Mouse (Mus musculus) testis, postnatal 10 days (tissue): ENCODE results near the gene Dlgap4.

Source experiments
- DNase-seq: peaks from one replicate; pipeline ENCODE4 v3.0.0; 2021; ENCODE audit warnings: low spot score

The Dlgap4 gene

DNA sequence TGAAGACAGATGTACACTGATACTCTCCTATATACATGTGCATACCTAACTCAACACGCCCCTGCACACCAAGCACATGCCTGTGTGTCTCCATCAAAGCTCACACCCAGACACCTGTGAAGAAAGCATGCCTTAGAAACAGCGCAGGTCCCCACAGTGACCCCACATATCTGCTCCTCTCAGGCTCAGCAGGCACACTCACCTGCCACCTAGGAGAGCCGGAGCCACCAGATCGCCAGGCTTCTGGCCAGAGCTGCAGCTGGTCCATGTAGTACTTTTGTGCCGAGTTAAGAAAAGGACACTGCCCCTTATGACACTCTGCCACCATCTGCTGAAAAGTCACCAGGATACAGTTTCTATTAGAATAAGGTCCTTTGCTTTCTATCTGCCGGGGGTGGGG, 103.2 kb downstream of the Dlgap4 start:
- no peak for DNase-seq

DNA sequence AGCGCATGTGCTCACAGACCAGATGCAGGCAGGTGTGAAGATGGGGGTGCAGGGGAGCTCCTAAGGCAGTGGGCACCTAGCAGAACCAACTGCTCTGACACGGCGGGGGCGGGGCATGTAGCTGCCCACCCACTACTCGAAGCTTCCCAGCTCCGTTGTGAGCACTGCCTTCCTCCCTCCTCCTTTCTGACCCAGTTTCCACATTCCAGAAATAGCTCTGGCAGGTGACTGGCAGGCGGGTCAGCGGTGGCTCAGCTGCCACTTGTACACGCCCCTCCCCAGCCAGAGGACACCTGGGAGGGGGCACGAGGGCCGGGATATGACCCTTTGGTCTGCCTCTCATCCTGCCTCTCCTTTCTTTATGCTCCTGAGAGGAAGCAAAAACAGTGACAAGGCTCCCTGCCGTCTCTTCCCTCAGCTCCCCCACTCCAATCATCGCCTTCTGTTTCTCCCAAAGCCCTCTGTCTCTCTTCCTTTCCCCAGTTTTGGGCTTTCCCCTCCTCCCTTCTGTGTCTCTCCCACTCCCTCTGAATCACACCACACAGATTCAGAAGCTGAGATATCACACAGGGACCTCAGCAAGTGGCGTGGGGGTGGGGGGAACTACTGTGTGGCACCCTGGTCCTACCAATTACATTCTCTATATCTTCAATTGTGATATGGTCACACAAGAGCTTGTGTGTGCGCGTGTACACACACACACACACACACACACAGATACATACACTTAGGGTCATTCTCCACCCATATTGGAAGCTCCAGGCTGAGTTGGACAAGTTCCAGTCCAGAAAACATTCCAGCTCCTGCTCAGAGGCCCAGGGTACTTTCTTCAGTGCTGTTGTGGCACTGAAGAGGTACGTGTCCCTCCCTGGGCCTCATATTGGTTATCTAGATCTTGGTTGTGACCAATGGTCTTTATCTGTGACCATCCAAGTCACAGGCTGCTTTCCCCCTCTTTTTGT, 104.1 kb downstream of the Dlgap4 start:
- DNase-seq = no peak

DNA sequence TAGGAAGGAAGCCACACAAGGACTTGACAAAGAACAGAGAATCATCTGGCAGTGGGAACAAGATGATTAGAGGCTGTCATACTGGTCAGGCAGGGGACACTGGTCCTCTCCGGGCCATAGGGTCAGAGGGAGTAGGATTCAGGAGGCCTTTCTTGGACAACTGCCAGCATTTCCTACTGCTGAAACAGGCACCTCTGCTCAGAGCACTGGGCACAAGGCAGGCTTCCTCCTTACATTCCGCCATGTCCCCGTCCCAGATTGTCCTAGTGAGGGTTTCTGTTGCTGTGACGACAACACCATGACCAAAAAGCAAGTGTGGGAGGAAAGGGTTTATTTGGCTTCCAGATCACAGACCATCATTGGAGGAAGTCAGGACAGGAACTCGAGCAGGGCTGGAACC, 105.3 kb downstream of the Dlgap4 start:
- DNase-seq = no peak

DNA sequence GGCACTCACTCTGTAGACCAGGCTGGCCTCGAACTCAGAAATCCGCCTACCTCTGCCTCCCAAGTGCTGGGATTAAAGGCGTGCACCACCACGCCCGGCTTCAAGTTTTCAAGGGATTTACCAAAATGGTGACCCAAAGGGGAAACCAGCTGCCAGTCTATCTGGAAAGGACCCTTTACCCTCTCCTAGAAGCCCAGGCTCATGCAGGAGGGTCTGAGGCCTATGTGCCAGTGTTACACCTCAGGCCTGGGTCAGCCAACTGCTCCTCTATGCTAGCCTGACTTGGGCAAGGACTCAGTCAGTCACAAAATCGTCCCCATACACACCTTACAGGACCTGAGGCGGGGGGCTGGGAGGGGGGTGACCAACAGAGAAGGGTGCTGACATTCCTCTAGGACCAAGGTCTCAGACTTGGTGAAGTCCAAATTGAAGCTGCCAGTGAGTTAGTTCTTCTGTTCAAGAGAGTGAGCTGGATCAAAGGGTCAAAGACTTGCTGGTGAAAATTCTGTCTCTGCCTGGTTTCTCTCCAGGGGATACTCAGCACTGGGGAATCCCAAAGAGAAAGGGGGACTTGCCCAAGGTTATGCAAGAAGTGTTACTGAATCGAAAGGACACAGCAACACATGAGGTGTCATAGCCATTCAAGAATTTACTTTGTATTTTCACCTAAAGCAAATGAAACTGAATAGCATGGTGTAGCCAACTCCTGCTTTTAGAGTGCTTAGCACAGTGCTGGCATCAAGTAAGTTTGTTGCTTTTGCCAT, 106.2 kb downstream of the Dlgap4 start:
- no peak for DNase-seq

DNA sequence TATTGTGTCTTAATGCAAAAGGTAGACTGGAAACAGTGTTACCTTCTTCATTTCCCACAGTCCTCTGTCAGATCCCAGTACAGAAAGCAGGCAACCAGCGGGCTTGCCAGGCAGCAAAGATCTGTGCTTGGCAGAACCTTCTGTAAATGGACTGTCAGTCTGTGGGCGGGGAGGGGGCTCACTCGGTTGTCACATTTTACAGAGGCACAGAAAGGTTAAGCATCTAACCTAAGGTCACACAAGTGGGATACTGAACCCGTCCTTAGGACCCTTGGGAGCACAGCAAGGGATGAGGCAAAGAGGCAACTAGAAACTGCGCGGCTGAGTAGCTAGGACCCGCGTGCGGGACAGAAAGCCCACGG, 106.8 kb downstream of the Dlgap4 start:
- DNase-seq = peak; percentile 66

DNA sequence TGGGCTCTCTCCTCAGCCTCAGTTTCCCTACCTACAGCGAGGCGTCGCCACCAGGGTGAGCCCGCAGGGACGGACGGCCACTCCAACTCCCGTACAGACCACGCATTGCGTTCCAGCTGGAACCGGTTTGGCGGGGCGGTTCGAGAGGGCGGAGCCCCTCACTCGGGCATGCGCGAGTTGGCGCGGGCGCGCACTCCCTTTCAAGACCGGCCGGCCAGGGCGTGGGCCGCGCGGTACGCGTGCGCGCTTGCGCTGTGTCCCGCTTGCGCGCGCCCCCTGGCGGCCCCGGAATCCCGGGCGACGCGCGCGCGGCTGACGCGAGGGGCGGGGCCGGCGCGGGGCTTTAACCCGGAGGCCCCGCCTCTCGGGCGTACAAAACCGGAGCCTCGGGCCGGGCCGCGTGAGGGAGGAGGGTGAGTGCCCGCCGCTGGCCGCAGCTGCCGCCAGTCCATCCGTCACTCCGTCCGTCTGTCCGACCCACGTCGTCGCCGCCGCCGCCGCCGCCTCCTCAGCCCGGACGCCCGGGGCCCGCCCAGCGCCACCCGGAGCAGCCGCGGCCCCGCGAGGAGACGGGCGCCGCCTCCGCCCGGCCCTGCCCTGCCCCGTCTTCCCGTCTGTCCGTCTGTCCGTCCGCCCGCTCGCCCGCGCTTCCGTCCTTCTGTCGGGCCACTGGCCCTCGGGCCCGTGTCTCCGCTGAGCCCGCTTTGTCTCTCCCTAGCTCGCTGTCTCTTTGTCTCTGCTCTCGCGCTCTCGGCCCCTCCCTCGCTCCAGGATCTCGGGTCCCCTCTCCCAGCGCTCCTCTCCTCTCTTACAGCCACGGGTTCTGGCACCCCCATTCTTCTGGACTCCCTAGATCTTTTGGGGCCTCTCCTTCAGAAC, 107.4 kb downstream of the Dlgap4 start:
- peak; percentile 98 for DNase-seq

DNA sequence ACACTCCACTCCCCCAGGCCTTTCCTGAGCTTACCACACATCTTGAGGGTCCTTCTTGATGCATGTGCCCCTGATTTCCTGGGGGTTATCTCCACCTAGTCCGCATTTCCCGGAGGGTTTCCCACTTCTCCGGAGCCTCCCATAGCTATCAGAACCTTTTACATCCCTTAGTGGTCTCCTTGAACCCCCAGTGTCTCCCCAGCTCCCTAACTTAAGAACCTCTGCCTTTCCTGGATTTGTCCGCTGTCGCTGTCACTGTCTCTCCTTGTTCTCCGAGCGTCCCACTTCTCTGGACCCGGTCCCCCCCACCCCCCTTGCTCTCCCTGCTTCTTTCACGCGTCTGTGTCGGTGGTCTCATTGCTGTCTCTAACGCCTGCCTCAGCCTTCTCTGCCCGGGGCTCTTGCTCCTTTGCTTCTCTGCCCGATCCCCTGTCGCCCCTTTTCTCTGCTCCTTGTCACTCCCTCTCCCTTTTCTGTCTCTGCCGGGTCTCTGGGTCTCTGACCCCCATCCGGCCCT, 108.1 kb downstream of the Dlgap4 start:
- DNase-seq = no peak

DNA sequence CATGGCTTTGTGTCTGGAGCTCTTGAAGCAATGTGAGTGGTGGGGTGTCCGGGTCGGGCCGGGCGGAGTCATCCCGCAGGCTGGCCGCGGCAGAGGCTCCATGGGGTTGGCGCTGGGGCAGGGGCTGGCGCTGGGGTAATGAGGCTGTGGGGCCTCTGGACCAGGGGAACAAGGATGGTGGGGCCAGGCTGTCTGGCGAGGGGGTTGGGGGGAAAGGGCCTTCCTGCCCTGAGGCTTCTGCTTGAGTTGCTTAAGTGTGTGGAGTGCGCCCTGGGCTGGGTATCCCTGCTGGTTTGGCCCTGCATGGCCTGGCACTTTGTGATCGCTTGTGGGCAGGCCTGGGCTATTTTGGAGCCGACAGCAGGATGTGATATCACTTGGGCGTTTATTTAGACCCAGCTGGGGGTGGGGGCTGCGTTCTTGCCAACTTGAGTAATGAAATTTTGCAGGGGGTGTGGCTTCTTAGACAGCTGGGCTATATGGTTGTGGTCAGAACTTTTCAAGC, 108.6 kb downstream of the Dlgap4 start:
- peak; percentile 71 for DNase-seq

DNA sequence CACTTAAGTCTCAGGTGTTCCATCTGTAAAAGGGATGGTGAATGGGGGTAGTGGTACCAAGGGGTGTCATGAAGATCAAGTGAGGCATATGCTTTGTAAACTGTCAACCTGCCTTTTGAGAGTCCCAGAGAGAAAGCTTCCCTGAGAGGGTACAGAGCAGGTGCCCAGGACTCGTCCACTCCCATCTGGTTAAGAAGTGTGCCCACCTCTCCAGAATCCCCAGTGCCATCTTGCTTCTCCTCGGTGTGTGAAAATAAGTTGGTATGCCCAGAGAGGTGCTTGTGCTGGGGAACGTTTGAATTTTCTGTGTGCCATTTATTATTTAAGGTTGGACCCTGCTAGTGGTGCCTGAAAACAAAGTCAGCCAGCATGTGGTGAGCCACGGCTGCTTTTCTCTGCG, 109.2 kb downstream of the Dlgap4 start:
- no peak for DNase-seq

DNA sequence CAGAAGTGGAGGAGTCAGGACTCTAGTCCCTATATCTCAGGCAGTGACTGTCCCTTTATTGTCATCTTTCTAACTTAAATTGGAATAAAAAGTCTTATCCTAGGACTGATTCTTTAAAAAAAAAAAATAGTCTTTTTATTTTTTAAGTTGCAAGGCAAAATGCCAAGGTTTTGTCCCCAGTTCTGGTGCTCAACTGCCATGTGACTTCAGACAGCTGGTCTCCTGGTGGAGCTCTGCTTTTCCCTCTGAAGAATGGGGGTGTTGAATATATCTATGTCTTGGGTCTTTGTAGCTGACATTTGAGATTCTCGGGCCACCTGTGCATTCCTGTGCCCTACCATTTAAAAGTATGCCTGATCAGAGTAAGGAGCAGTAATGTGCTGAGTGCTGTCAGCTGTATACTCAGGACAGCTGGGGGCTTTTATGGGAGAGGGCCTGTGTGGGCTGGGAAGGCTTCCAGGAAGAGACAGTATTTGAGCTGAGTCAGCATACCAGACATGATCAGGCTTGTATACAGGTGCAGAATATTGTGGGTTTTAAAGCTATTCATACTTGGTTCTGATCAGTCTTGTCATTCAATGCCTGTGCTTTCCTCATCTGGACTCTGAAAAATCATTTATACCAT, 110.5 kb downstream of the Dlgap4 start:
- DNase-seq = no peak

DNA sequence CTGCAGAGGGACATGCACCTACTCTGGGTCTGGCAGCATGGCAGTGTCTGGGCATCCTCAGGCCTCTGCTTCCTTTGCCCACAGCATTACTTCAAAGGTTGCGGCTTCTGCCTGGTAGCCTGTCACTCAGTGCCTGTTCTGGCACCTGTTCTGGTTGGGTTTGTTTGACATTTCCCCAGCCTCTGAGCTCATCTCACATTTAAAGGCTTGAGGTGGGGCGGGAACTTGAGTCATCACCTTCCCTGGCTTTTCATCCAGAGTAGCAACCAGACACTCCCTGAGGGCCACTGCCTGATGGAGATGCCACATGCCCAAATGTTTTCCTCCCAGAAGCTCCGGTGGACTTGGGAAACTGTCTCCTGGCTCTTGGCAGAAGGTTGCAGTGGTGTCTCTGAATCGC, 111.4 kb downstream of the Dlgap4 start:
- DNase-seq = no peak

DNA sequence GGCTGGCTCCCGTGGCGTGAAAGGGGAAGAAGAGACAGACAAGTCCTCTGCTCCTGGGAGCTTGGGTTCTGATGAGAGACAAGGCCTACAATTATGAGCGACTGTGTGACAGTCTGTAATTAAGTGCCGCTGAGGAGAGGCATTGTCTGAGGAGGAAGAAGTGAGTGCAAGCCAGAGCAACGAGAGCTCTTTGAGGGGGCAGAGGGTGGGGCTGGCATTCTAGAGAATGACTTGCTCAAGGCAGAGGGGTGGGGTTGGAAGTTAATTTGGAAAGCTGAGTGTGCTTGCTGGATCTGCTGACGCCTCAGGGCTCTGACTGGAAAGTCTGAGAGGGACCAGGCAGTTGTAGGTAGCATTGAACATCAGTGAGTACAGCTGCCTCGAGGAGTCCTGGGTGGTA, 112.8 kb downstream of the Dlgap4 start:
- DNase-seq = no peak

DNA sequence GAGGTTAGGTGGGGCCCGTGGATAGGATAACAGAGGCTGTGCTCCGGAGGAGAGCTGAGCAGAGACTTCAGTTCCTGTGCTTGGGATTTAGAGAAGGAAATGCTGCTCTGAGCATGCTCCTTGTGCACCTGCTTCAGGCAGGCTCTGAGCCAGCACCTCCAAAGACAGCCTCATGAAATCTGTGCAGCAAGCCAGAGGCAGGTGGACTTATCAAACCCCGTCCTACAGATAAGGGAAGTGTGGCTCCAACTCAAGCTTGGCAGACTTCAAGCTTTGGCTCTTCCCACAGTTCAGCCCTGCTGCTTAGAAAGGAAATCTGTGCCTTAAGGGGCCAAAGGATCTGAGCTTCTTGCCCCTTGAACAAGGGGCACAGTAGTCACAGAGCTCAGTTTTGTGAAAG, 113.4 kb downstream of the Dlgap4 start:
- no peak for DNase-seq

DNA sequence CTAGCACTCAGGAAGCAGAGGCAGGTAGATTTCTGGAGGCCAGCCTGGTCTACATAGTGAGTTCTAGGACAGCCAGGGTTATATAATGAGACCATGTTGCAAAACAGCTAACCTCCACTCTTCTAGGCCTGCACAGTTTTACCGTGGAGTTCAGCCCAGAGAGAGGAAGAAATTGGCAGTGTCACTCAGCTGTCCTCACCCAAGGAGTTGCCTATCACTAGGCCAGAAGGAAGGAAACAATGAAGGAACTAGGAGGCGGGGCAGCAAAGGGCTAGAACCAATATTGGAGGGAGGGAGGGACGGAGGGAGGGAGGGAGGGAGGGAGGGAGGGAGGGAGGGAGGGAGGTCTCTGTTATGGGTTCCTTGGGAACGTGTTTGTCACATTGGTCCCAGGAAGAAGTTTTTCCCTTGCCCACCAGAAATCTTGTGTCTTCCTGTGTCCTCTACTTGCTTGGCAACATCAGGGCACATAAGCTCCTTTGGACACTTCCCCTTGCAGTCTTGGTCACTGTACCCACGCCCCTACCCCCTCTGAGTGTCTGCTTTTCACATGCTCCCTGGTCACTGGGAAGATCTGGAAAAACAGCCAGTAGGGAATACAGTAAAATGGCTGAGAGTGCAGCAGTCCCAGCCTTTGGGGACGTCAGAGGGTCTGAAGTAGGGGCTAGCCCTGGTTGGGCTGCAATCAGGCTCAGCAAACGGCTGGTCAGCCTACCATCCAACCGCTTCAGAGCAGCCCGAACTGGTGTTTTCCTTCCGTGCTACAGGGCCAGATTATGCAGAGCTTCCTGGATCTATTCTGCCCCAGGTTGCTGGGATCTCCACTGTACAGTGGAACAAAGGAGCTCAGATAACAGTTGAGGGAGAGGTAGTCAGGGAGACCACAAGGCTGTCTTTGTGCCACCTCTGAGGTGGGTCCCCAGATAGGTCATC, 116.3 kb downstream of the Dlgap4 start:
- no peak for DNase-seq

DNA sequence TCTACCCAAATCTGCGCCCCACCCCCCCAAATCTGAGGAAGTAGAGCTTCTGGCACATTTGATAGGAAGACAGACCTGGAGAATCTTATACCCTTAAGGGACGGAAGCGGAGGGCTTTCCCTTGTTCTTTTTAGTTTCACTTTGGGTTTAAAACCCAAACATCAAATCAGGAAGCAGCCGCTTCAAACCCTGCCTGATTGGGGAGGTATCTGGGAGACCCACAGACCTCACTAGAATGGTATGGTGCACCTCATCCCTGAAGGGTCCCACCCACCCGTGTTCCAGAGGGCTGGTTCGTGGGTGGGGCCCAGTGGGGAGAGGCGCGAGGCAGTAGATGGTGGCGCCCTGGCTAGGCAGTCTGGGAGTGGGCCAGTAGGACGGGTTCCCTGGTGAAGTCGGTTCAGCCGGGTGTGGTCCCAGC, 117.0 kb downstream of the Dlgap4 start:
- DNase-seq = peak; percentile 62

DNA sequence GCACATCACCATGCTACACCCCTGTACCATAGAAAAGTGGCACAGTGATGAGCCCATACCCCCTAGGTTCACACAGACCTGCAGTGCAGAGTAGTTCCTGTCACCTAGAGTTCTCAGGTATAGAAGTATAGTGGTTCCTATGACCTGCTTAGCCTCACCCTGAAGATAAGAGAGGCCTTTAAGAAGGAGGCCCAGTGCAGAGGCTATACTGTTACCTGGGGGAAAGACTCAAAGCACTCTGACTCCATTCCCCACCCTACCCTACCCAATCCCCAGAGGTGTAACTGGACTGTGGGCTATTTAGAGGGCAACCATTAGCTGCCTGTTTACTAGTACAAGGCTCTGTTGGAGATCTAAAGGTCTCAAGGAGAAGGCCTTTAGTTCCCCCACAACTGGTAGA, 118.1 kb downstream of the Dlgap4 start:
- no peak for DNase-seq

DNA sequence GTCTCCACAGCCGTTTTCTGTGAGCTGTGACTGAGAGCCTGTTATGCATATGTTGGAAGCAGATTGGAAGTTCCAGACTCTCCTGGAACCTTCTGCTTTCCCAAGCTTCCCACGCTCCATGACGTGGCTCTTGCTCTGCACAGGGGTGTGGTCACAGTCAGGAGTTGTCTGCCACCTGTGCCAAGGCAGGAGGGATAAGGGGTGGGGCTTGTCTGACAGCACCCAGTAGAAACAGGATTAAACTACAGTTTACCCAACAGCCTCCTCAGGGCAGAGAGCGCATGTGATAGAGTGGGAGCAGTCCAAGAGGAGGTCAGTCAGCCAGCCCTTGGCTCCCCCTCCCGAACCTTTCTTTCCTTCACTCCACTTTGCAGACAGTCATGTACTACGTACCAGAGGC, 118.6 kb downstream of the Dlgap4 start:
- peak; percentile 65 for DNase-seq

DNA sequence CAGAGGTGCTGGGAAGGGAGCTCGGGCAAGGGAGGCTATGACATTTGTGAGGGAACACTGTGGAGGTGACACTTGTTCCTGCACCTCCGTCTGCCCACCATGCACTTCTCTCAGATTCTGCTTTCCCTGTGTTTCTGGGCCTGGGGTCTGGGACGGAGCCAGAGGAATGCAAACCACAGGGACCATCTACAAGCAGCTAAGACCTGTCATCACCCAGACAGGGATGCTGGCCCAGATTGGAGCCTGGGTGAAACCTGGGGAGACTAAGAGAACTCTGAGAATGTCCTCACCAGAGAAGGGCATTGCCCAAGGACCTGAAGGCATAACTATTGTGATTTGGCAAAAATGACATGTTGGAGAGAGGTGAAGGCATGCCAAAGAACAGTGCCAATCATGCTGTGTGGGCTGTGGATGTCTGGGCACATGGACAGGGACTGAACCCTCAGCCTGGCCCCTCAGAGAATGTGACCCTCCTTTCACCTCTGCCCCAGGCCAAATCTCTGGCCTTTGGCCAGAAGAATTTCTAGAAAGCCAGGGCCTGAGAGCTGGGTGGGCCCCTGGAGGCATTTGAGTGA, 122.3 kb downstream of the Dlgap4 start:
- DNase-seq = no peak

DNA sequence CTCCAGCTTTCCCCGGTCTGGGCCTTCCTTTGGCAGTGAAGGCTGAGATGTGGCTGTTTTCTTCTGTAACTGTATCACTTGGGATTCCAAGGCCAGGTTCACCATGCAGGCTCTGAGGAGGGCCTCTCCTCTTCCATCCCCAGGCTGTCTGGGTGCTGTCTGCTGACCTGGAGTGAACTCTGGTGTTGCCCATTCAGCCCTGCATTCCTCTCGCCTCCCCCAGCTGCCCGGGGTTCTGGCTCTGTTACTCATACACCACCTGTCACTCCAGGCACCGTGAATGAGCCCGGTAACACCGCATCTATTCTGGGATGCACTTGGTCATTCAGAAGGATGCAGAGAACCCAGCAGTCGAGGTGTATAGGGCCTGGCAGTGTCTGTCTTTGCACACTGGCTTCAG, 123.3 kb downstream of the Dlgap4 start:
- peak; percentile 59 for DNase-seq

DNA sequence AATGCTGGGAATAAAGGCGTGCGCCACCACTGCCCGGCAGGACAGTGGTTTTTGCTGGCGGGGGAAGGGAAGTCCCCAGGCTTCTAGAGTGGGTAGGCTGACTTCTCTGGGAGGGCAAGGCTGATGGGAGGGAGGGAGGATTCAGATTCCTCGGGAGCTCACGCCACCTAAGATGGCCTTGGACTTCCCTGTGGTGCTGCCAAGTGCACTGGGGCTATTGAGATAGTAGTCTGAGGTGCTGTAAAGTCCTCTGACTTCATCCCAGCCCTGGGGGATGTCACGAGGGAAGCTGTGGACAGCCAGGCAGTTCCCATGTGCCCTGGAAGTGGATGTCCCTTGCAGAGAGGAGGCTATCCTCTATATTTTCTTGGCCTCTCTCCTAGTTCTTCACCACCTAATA, 124.5 kb downstream of the Dlgap4 start:
- DNase-seq = peak; percentile 61
